Mouse (Mus musculus): ENCODE measurements around the gene Aldh1a2.

The Aldh1a2 gene

DNA sequence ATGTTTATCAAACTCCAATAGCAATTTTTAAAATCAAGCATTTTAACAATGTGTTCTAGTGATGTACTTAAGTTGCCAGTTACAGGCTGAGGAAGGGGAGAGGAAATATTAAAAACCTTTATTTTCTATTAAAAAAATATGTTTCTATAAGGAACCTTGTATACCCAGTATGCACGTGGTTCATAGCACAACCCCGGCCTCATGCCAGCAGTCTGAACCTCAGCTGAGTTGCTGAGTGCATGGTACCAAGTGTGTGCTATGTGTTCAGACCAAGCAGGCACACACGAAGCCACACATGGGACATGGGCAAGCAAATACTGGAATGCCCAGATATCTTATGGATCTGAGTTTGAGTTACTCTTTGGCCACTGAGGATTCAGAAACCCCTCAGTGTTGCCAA, 74.2 kb downstream of the Aldh1a2 start:
- no peak for DNase-seq (ENCODE audit: low read depth in 1 of 2, low spot score in 2 of 2)

DNA sequence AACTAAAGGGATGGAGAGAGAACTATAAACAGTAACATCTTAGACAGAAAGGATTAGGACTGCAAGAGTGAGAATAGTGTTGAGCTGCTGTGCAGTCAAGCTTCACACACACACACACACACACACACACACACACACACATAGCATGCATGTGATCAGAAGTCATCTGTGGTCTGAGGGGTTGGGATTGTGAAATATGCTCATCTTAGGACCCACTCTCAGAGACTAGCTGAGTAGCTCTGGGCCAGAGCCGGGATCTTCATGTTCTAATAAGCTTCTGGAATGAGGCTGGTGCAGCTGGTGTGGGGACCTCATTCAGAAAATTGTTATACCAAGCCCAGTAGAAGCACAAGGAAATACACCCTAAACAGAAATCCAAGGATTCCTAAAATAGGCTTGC, 75.1 kb downstream of the Aldh1a2 start:
- DNase-seq (ENCODE audit: low read depth in 1 of 2, low spot score in 2 of 2), result no peak

DNA sequence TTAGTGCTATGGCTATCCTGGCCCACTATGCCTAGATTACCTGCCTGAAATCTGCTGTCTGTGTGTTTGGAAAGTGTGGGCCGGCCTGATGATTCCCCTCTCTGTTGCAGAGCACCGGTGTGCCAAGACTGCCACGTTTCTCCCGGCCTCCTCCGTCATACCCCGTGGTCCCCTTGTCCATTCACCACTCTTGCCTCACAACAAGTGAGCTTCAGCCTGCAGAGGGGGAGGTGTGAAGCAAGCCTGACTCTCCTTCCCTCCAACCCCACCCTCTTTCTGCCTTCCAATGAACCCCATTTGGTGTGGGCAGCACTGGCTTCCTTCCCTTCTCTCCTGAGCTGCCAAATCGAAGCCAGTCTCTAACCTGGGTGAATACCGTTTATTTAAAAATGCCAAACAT, 79.9 kb downstream of the Aldh1a2 start:
- DNase-seq (ENCODE audit: low read depth in 1 of 2, low spot score in 2 of 2), result no peak

DNA sequence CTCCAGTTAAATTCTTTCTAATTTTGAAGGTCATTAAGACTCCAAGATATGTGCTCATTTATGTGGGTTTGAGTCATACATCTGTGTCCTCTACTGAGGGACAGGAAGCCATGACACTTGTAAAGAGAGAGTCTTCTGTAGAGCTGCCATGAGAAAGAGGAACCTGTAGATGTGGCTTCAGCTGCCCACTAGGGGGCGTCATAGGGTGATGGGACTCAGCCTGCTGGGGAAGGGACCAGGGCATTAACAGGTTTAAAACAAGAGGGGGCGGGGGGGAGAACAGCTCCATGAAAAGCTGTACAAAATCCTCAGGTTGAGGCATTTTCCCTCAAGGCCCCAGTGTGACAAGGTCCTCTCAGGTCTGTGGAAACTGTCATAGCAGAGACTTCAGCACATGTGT, 88.0 kb downstream of the Aldh1a2 start:
- no peak for DNase-seq (ENCODE audit: low read depth in 1 of 2, low spot score in 2 of 2)

DNA sequence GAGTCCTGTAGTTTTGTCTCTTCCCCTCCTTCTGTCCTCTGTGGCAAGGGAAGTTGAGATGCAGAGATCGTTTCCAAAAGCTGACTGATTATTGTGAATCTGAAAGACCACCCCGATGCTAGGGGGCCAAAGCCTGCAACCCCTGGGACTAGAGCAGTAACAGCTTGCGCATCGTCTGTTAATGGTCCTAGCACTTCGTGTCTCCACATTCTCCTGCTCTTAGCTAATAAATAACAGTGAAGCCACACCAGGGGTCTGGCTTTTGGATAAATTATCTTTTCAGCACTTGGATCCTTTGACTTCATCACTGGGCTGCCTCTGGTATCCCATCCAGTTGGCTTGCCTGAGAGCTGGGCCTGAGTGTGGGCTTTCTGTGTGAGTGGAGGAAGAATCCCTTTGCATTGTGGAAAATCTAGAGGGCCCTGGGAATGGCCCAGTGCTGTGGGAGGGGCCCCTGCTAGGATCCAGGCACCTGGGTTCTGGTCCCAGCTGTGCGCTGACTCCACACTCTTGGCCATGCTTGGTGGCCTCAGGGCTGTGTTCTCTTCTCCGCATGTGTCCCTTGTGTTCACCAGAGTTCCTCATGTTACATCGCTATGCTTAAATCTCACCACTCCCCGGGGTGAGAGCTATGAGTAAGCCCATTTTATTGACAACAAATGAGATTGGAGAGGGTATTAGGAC, 91.7 kb downstream of the Aldh1a2 start:
- DNase-seq (ENCODE audit: low read depth in 1 of 2, low spot score in 2 of 2), result no peak

DNA sequence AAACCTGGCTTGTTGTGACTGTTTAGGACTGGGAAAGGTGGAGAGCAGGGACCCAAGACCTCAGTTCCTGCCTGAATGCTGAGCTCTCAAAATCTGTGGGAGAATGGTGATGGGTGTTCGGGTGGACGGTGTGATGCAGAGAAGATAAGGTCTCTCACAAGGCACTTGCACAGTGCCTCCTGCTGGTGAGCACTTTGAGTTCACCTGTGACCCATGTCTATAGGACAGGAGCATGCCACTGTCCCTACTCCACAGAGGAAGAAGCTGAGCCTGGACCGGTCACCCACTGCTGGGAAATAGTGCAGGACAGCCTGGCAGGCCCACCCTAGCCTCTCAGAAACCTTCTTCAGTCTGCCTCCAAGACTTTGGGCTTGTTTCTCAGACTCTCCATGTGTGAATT, 100.4 kb downstream of the Aldh1a2 start:
- DNase-seq (ENCODE audit: low read depth in 1 of 2, low spot score in 2 of 2), result no peak

DNA sequence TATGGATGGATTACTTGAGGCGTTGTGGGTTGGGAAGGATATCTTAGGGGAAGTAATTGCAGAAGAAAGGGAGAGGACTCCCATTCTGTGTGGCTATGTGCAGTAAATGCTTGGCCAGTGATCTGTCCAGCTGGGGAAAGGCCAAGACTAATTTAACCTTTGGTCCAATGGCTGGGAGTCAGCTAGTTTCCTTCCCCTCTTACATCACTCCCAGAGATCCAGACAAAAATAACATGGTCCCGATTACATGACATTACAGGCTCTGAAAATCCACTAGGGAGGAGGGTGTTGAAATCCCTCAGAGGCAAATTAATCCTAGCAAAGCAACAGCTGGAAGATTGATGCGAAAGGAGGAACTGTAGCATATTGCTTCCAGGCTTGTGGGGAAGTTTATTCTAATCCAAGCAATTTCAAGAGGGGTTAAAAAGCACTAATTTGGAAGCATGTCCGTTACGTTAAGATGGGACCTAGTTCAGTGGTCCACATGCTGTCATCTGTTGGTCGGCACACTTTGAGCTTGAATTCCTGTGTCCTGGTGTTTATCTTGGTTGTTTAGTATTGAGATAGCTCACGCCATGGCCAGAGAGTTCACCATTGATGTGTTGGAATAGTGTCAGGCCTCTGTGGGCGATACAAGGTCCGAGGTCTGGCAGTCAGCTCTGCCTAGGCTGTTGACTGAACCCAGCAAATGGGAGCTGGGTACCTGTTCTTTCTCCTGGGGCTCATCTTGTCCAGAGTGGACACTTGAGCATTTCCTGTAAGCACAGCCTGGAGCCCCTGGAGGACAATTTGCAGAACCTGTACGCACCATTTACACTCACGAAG, 101.7 kb downstream of the Aldh1a2 start:
- no peak for DNase-seq (ENCODE audit: low read depth in 1 of 2, low spot score in 2 of 2)

DNA sequence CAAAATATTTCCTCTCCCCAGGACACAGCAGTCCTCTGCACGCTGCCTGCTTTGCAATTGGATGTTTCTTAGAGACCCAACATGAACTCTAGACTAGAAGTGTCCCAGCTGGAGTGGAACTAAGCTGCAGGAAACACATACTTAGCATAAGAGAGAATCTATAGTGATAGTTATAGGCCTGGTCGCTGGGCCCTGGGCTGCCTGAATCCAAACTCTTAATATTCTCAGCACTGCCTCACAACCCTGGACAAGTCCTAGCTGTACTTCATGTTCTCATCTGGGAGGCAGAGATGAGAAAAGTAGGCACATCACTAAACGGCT, 102.3 kb downstream of the Aldh1a2 start:
- no peak for DNase-seq (ENCODE audit: low read depth in 1 of 2, low spot score in 2 of 2)

DNA sequence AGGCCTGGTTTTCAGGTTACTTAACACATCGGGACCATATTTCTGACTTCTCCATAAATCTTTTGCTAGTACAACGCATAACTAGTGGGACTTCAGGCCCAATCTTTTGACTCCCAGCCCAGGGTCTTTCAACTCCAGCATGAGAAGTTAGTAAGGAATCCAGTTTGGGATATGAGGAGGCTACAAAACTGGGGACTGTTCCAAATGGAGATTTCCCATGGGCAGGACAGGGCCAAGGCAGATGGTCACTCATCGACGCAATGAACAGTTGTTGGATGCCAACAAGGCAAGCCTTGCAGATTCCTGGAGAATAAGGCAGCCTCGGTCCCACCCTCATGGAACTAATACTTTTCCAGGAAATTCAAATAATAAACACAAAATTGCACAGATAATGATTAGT, 104.2 kb downstream of the Aldh1a2 start:
- no peak for DNase-seq (ENCODE audit: low read depth in 1 of 2, low spot score in 2 of 2)

DNA sequence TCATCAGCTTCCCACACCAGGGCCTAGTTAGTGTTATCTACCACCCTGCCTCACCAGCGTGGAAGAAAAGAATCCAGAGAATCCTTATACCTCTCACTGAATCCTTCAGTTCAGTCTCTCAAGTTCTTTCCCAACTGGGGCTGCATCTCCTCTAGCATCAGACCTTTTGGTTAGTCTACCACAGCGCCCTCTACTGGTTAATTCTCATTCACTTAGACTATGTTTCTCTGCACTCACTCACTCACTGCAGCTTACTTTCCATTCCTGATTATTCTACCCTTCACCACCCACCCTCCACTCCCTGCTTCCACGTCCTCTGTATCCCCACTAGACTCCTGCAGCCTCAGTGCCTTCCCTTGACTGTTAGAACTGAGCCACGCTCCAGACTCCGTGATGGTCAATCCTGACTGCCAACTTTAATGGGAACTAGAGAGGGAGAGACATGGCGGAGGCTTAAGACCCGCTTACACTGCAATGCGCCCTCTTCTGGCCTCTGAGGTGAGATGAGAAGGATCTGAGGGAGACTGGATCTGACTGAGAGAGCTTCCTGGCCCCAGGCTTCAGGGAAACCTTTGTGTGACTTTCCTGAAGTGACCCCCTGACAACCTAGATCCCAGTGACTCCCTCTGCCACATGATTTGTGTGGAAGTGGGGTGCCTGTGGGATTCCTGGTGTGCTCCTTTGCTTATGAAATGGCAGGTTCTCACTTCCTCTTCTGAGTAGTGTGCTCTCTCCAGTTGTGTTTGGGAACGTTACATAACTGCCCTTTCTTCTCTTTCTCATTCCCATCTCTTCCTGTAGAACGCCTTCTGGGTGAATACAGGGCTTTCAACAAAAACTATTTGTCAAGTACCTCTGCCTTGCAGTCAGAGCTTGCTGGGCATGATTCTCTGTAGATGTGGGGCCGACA, 104.9 kb downstream of the Aldh1a2 start:
- DNase-seq (ENCODE audit: low read depth in 1 of 2, low spot score in 2 of 2), result no peak

DNA sequence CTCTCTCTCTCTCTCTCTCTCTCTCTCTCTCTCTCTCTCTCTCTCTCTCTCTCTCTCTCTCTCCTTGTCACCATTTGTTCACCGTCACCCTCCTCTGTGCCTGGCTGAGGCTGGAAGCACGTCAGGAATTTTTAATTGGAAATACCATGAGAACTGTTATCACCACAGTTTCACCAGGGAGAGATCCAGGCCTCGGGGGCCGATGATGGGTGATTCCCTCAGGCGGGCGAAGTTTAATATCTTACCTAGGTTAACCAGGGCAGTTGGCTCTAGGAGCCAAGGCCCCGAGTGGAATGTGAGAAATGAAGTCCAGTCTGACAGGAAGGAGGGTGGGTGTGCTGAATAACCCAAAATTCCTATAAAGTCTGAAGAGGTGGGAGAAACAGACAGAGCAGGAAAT, 105.8 kb downstream of the Aldh1a2 start:
- DNase-seq (ENCODE audit: low read depth in 1 of 2, low spot score in 2 of 2), result no peak

DNA sequence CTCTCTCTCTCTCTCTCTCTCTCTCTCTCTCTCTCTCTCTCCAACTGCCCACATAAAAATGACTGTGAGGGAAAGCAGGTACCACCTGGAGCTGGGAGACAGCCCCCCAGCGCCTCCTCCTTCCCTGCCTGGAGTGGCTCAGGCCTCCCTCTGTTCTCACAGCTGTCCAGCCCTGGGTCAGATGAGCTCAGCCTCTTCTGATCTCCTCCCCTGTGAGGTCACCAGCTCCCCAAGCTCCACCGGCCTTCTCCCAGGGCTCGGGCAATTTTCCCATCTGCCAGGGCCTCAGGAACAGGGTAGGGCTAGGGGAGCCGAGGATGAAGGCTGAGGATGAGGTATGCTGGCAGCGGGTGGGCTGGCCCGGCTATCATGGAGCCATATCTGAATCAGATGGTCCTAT, 106.3 kb downstream of the Aldh1a2 start:
- DNase-seq (ENCODE audit: low read depth in 1 of 2, low spot score in 2 of 2), result no peak

DNA sequence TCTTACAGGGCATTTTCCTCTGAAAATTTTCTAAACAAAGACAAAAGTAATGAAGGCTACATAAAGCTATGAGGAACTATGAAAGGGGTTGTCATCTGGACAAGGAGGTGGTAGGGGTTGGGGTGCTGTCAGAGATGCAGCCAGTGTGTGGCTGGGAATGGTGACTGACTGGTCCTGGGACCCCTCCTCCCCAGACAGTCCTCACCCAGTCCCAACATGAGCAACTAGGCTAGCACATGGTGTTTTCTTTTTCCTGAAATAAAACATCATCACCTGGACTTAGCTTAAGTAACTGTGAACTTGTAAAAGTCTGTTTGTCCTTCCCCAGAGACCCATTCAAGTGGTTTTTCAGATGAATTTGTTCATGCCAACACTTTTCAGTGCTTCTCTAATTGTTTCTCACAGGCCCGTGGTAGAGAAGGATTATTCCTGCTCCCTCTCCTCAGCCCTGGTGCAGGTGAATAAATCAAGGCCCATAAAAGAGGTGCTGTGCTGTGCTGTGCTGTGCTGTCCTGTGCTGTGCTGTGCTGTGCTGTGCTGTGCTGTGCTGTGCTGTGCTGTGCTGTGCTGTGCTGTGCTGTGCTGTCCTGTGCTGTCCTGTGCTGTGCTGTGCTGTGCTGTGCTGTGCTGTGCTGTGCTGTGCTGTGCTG, 107.8 kb downstream of the Aldh1a2 start:
- DNase-seq (ENCODE audit: low read depth in 1 of 2, low spot score in 2 of 2), result no peak

DNA sequence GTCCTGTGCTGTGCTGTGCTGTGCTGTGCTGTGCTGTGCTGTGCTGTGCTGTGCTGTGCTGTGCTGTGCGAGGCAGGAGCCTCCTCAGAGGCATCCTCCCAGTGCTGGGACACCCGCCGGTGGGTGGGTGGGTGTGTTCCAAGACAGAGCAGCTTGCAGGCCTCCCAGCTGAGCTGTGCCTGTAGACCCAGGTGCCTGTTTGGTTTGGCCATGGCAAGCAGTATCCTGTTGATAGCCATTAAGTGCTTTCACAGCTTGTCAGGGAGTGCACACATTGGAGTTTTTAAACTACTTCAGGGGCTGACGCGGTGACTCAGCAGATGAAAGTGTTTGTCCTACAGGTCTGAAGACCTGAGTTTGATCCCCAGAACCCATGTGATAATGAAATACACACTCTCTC, 108.5 kb downstream of the Aldh1a2 start:
- DNase-seq (ENCODE audit: low read depth in 1 of 2, low spot score in 2 of 2), result no peak

DNA sequence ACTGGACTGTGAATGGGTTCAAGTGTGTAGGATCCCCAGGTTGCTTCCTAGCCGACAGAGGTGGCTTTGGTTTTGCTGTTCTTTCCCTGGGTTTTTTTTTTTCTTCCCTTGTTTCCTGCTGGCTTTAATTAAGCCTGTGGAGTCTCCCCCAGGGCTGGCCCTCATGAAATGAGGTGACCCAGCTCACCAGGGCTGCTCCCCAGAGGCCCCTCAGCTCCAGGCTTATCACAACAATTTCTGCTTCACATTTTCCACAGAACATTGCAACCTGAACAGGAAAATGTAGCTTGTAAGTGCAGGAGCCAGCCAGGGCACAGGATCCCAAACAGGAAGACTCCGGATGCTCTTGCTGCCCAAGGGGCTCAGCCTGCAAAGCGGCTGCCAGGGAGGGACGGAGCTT, 110.7 kb downstream of the Aldh1a2 start:
- DNase-seq (ENCODE audit: low read depth in 1 of 2, low spot score in 2 of 2), result no peak

DNA sequence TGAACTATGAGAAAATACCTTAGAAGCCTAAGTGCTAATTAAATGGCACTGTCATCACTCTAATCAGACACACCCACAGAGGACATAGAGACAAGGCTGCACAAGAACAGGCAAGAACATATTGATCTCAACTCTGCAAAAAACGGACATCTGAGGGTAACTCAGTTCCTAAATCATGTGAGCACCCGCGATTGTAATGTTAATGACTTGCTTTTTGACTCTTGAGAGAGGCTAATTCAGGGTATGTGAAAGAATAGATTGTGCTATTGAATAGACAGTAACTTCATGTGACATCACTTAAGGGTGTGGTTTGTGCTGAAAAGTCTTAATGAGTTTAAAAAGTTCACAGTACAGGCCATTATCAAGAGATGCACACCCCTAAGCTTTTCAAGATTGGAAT, 116.1 kb downstream of the Aldh1a2 start:
- DNase-seq (ENCODE audit: low read depth in 1 of 2, low spot score in 2 of 2), result no peak

DNA sequence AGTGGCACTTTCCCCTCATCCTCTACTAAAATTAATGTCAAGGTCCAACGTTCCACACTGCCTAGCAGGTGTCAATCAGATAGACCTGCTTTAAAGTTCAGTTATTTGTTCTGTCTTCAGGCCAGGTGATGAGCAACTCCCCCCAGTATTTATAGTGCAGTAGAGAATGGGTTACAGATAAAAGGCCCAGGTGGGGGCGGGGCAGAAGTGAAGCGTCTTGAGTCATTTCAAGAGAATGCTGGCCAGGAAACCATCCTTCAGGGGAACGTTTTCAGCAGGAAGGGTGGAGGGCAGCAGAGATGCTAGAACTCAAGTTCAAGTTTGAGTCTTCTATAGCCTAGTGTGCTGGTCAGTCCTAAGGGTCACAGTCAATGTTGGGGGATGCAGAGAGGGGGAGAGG, 121.1 kb downstream of the Aldh1a2 start:
- no peak for DNase-seq (ENCODE audit: low read depth in 1 of 2, low spot score in 2 of 2)

DNA sequence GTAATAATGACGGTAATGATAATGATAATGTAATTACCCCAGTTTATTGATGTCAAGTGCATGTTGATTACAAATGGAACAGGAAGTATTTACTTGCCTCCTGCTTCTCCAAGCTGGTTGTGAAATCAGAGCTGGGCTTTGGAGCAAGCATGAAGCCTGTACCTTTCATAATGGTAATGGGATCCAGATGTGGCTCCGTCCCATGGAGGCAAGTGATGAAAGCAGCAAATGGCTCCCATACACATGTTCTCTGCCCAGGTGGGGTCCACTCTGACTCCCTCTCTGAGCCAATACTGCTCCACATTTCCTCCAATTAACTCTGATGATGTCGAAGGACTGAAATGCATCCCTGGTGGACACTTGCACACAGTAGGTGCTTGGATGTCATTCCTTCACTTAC, 121.8 kb downstream of the Aldh1a2 start:
- no peak for DNase-seq (ENCODE audit: low read depth in 1 of 2, low spot score in 2 of 2)

DNA sequence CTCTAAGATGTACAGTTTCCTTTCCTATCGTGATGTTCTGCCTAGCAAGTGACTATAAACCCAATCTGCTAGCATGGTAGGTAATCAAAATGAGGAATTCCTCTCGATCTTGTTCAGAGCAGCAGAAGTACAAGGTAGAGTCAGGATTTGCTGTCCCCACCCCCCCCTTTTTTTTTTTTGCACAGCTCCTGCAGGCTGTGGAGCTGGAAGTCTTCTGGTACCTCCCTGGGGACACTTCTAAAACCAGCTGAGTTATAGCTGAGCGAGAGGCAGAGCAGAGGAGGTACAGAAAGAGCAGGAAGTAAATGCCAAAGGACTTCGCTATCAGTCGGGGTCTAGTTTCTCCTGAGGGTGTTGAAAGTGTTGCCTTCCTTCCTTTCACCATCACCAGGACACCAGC, 124.5 kb downstream of the Aldh1a2 start:
- DNase-seq (ENCODE audit: low read depth in 1 of 2, low spot score in 2 of 2), result no peak
